Mouse (Mus musculus) E14TG2a.4 (cell line): ENCODE measurements around the gene Shroom1.

Source experiments
- H3K27me3 ChIP-seq: 2 replicates; pipeline ENCODE4 v1.6.1; 2014; ENCODE audit warnings: low read length, control low read depth; ENCODE audit not compliant: insufficient read depth
- H3K36me3 ChIP-seq: 2 replicates; pipeline ENCODE4 v1.6.1; 2014; ENCODE audit warnings: low read length, control low read depth; ENCODE audit not compliant: insufficient read depth
- H3K4me1 ChIP-seq: replicated peaks from 2 replicates; pipeline ENCODE4 v1.6.1; 2014; ENCODE audit warnings: low read depth, low read length, control low read depth
- H3K4me3 ChIP-seq: replicated peaks from 2 replicates; pipeline ENCODE4 v1.5.1; 2014; ENCODE audit warnings: mild to moderate bottlenecking, low read length
- H3K9me3 ChIP-seq: 2 replicates; pipeline ENCODE4 v1.6.1; 2014; ENCODE audit warnings: low read length, control low read depth
- CTCF ChIP-seq: conservative IDR thresholded peaks from 2 replicates; pipeline ENCODE4 v1.5.1; 2014; ENCODE audit warnings: low read length
- NANOG ChIP-seq: IDR thresholded peaks from 2 replicates; pipeline ENCODE4 v1.6.1; 2014; ENCODE audit warnings: borderline replicate concordance, low read length, mixed read lengths
- POU5F1 ChIP-seq: IDR thresholded peaks from 2 replicates; pipeline ENCODE4 v1.6.1; 2014; ENCODE audit warnings: low read length, borderline replicate concordance

Gene Shroom1

GRCm38 (mm10) chr11:53469294-53469967 lies 12.4 kb downstream of the Shroom1 start:
- Histone ChIP-seq H3K4me3 (no peak overlapping the region), H3K4me1 (peaks cover 36% of the 10 kb centered on the region), H3K9me3 (no peaks in the 10 kb centered on the region), H3K27me3 (peaks cover 95% of the 10 kb centered on the region), H3K36me3 (no peaks in the 10 kb centered on the region)
- TF ChIP-seq POU5F1, result no peak
- peak; percentile 23; the same call in 1 of the 2 replicates for TF ChIP-seq NANOG

GRCm38 (mm10) chr11:53469968-53470695 lies 13.1 kb downstream of the Shroom1 start, which contains the start of gene Gm9837:
Gene Gm9837 (minus strand): TSS chr11:53470479.
- peaks cover 95% of the 10 kb centered on the region for H3K27me3 ChIP-seq
- no peaks in the 10 kb centered on the region for H3K36me3 ChIP-seq
- H3K4me3 ChIP-seq, result peak within 1 kb of the TSS; percentile 24
- no peaks in the 10 kb centered on the region for H3K9me3 ChIP-seq
- TF ChIP-seq CTCF, result peak; percentile 85
- no peak for TF ChIP-seq NANOG
- peaks cover 31% of the 10 kb centered on the region for H3K4me1 ChIP-seq

- no peak overlapping the region for H3K4me3 ChIP-seq
- H3K4me1 ChIP-seq, result peaks cover 8% of the 10 kb centered on the region
- no peaks in the 10 kb centered on the region for H3K9me3 ChIP-seq
- H3K27me3 ChIP-seq, result peaks cover 92% of the 10 kb centered on the region
- TF ChIP-seq CTCF (peak; percentile 10; the same call in 1 of the 2 replicates), NANOG (no peak)
- H3K36me3 ChIP-seq, result no peaks in the 10 kb centered on the region
Measured at GRCm38 (mm10) chr11:53472709-53473108, 15.7 kb downstream of the Shroom1 start.

GRCm38 (mm10) chr11:53475620-53476019 lies 18.6 kb downstream of the Shroom1 start:
- Histone ChIP-seq H3K4me3 (no peak overlapping the region), H3K4me1 (peaks cover 8% of the 10 kb centered on the region; the same call in 1 of the 2 replicates), H3K36me3 (no peaks in the 10 kb centered on the region), H3K27me3 (peaks cover 92% of the 10 kb centered on the region), H3K9me3 (no peaks in the 10 kb centered on the region)
- no peak for TF ChIP-seq NANOG
- TF ChIP-seq CTCF, result no peak
- no peak for TF ChIP-seq POU5F1

GRCm38 (mm10) chr11:53477833-53478232 lies 20.8 kb downstream of the Shroom1 start:
- Histone ChIP-seq H3K27me3 (peaks cover 90% of the 10 kb centered on the region), H3K4me1 (peaks cover 7% of the 10 kb centered on the region; the same call in 1 of the 2 replicates), H3K36me3 (no peaks in the 10 kb centered on the region), H3K4me3 (peak overlapping the region; percentile 80; the same call in 1 of the 2 replicates), H3K9me3 (no peaks in the 10 kb centered on the region)
- TF ChIP-seq NANOG, result no peak
- no peak for TF ChIP-seq POU5F1
- no peak for TF ChIP-seq CTCF

GRCm38 (mm10) chr11:53478383-53479170 lies 21.6 kb downstream of the Shroom1 start:
- H3K4me1 ChIP-seq, result peaks cover 7% of the 10 kb centered on the region; the same call in 1 of the 2 replicates
- peak overlapping the region; percentile 80 for H3K4me3 ChIP-seq
- H3K9me3 ChIP-seq, result no peaks in the 10 kb centered on the region
- peaks cover 90% of the 10 kb centered on the region for H3K27me3 ChIP-seq
- H3K36me3 ChIP-seq, result no peaks in the 10 kb centered on the region
- TF ChIP-seq CTCF, result no peak
- TF ChIP-seq POU5F1, result no peak
- TF ChIP-seq NANOG, result no peak

- TF ChIP-seq NANOG, result no peak
- TF ChIP-seq CTCF, result no peak
- no peak for TF ChIP-seq POU5F1
Measured at GRCm38 (mm10) chr11:53479171-53479782, 22.3 kb downstream of the Shroom1 start.

More at GRCm38 (mm10) chr11:53479171-53479782, 22.3 kb downstream of the Shroom1 start:
- peak overlapping the region; percentile 80 for H3K4me3 ChIP-seq
- H3K4me1 ChIP-seq, result peaks cover 7% of the 10 kb centered on the region; the same call in 1 of the 2 replicates
- peaks cover 85% of the 10 kb centered on the region for H3K27me3 ChIP-seq
- no peaks in the 10 kb centered on the region for H3K9me3 ChIP-seq
- no peaks in the 10 kb centered on the region for H3K36me3 ChIP-seq
